Mouse (Mus musculus) cortical plate, adult 2 months (tissue): ENCODE measurements around the gene Cacna1g.

Experiments
- CTCF ChIP-seq: fragments of 200-500 bp; IDR thresholded peaks from 2 replicates; pipeline ENCODE4 v1.5.1; 2011; ENCODE audit warnings: mild to moderate bottlenecking, control low read depth, low read length; ENCODE audit not compliant: insufficient read depth; ENCODE audit errors: extremely low read depth
- POLR2A ChIP-seq: fragments of 200-500 bp; IDR thresholded peaks from 2 replicates; pipeline ENCODE4 v1.6.1; 2011; ENCODE audit warnings: mild to moderate bottlenecking, low read length, control low read depth; ENCODE audit not compliant: insufficient read depth; ENCODE audit errors: extremely low read depth

DNA sequence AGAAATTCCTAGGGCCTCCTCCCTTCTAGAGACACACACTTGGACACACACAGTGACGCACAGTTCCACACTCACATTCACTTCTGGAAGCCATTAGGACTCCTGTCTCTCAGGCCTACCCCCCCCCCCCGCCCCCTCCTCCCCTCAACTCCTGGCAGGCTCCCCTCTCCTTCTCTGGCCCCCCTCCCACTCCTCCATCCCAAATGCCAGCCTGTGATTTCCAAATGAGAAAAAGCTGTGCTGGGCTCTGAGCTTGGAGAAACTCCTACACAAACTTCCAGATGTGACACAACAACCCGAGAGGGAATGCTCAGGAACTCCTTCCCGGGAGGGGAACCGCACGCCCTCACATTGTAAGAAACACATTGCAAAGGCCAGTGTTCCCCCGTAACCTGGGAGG lies 3.6 kb downstream of the Cacna1g start:
- TF ChIP-seq CTCF (no peak), POLR2A (no peak)
